Mouse (Mus musculus) intestine, postnatal 0 days (tissue): ENCODE results near the gene Wwox. TPM values are rescaled to one million over a fixed set of nuclear protein-coding genes. Genes with fewer than 3 reads are reported as not detected.

Experiments
- ATAC-seq: fragments of 200-750 bp; cut with Nextera tagmentation; 2 replicates; pipeline ENCODE4 v1.8.0; 2017; ENCODE audit warnings: mild to moderate bottlenecking, moderate TSS enrichment, moderate library complexity
- H3K27ac ChIP-seq: fragments of 300-500 bp; sonication (generic); 2 replicates; pipeline ENCODE4 v1.5.1; 2014; ENCODE audit warnings: mild to moderate bottlenecking, low read depth, low read length, moderate library complexity
- H3K27me3 ChIP-seq: fragments of 300-500 bp; sonication (generic); replicated peaks from 2 replicates; pipeline ENCODE4 v1.6.1; 2014; ENCODE audit warnings: low read length, mixed read lengths; ENCODE audit not compliant: control insufficient read depth, insufficient read depth
- H3K36me3 ChIP-seq: fragments of 300-500 bp; sonication (generic); 2 replicates; pipeline ENCODE4 v1.6.1; 2014; ENCODE audit warnings: mild to moderate bottlenecking, moderate library complexity; ENCODE audit not compliant: control insufficient read depth, insufficient read depth
- H3K4me1 ChIP-seq: fragments of 300-500 bp; sonication (generic); replicated peaks from 2 replicates; pipeline ENCODE4 v1.6.1; 2014; ENCODE audit warnings: antibody characterized with exemption, low read length, mixed read lengths; ENCODE audit not compliant: control insufficient read depth, insufficient read depth
- H3K4me2 ChIP-seq: fragments of 300-500 bp; sonication (generic); replicated peaks from 2 replicates; pipeline ENCODE4 v1.6.1; 2014; ENCODE audit warnings: low read depth, mild to moderate bottlenecking, moderate library complexity
- H3K4me3 ChIP-seq: fragments of 300-500 bp; sonication (generic); 2 replicates; pipeline ENCODE4 v1.5.1; 2014; ENCODE audit warnings: low read depth, low read length
- H3K9ac ChIP-seq: fragments of 300-500 bp; sonication (generic); 2 replicates; pipeline ENCODE4 v1.6.1; 2014; ENCODE audit warnings: mild to moderate bottlenecking, low read depth, low read length
- H3K9me3 ChIP-seq: fragments of 300-500 bp; sonication (generic); 2 replicates; pipeline ENCODE4 v1.6.1; 2016; ENCODE audit warnings: mixed run types; ENCODE audit not compliant: control insufficient read depth
- CTCF ChIP-seq: sonication (generic); IDR thresholded peaks from 2 replicates; pipeline ENCODE4 v1.5.1; 2016; ENCODE audit warnings: low read depth, mild to moderate bottlenecking, control low read depth, antibody characterized with exemption, moderate library complexity
- WGBS: fragments of 180-500 bp; shearing (Covaris S2); extraction: QIAGEN DNeasy Blood & Tissue Kit; methylation state at CpG from one replicate; pipeline ENCODE4 v1.1.7; 2014; 5-methylcytosine and 5-hydroxymethylcytosine counted together
- polyA plus RNA-seq: library from polyadenylated mRNA; unstranded; fragments of >200 nt; fragmentation: Nextera tagmentation; extraction: Ambion mirVana; gene quantifications from 2 replicates; pipeline ENCODE4 v1.2.1, GENCODE M21; 2015

Wwox gene
- polyA plus RNA-seq, 1 experiment from 2014 or later = 7.1 TPM

- Histone ChIP-seq H3K9ac (no peak overlapping the region), H3K27me3 (no peaks in the 10 kb centered on the region), H3K4me2 (no peak overlapping the region), H3K4me3 (no peak overlapping the region), H3K27ac (no peak overlapping the region), H3K4me1 (no peaks in the 10 kb centered on the region), H3K36me3 (no peaks in the 10 kb centered on the region), H3K9me3 (no peaks in the 10 kb centered on the region)
- WGBS = 78% methylated on average over 9 of the region's 9 CpGs
- no peak for ATAC-seq
- no peak for TF ChIP-seq CTCF
Observed at GRCm38 (mm10) chr8:114849461-114849860, 410.0 kb downstream of the Wwox start.

- no peak for TF ChIP-seq CTCF
- ATAC-seq = no peak
- Histone ChIP-seq H3K9me3 (no peaks in the 10 kb centered on the region), H3K4me1 (no peaks in the 10 kb centered on the region), H3K36me3 (no peaks in the 10 kb centered on the region), H3K27me3 (no peaks in the 10 kb centered on the region), H3K27ac (no peak overlapping the region), H3K9ac (no peak overlapping the region), H3K4me2 (no peak overlapping the region), H3K4me3 (no peak overlapping the region)
- 54% methylated on average over 15 of the region's 15 CpGs for WGBS
Observed at GRCm38 (mm10) chr8:114850014-114850870, 410.8 kb downstream of the Wwox start.

- TF ChIP-seq CTCF = no peak
- no peak overlapping the region for H3K4me3 ChIP-seq
- WGBS = 91% methylated on average over 4 of the region's 4 CpGs
- no peak overlapping the region for H3K4me2 ChIP-seq
- no peak overlapping the region for H3K27ac ChIP-seq
- no peaks in the 10 kb centered on the region for H3K27me3 ChIP-seq
- ATAC-seq = no peak
- no peaks in the 10 kb centered on the region for H3K4me1 ChIP-seq
- no peaks in the 10 kb centered on the region for H3K9me3 ChIP-seq
- no peaks in the 10 kb centered on the region for H3K36me3 ChIP-seq
- H3K9ac ChIP-seq = no peak overlapping the region
Observed at GRCm38 (mm10) chr8:114853765-114854164, 414.3 kb downstream of the Wwox start.

- no peaks in the 10 kb centered on the region for H3K27me3 ChIP-seq
- ATAC-seq = no peak
- no peak overlapping the region for H3K4me3 ChIP-seq
- 70% methylated on average over 7 of the region's 7 CpGs for WGBS
- no peaks in the 10 kb centered on the region for H3K4me1 ChIP-seq
- H3K27ac ChIP-seq = no peak overlapping the region
- no peak overlapping the region for H3K4me2 ChIP-seq
- no peaks in the 10 kb centered on the region for H3K36me3 ChIP-seq
- H3K9me3 ChIP-seq = no peaks in the 10 kb centered on the region
- H3K9ac ChIP-seq = no peak overlapping the region
- no peak for TF ChIP-seq CTCF
Observed at GRCm38 (mm10) chr8:114855833-114856232, 416.4 kb downstream of the Wwox start.

- Histone ChIP-seq H3K9me3 (no peaks in the 10 kb centered on the region), H3K36me3 (no peaks in the 10 kb centered on the region), H3K9ac (no peak overlapping the region), H3K4me2 (no peak overlapping the region), H3K27ac (no peak overlapping the region), H3K27me3 (no peaks in the 10 kb centered on the region), H3K4me3 (no peak overlapping the region), H3K4me1 (no peaks in the 10 kb centered on the region)
- no peak for ATAC-seq
- no peak for TF ChIP-seq CTCF
- 60% methylated on average over 3 of the region's 3 CpGs for WGBS
Observed at GRCm38 (mm10) chr8:114865911-114866310, 426.5 kb downstream of the Wwox start.

GRCm38 (mm10) chr8:114869321-114869720 lies 429.9 kb downstream of the Wwox start:
- H3K4me1 ChIP-seq = no peaks in the 10 kb centered on the region
- H3K27ac ChIP-seq = no peak overlapping the region
- H3K27me3 ChIP-seq = no peaks in the 10 kb centered on the region
- ATAC-seq = no peak
- H3K4me2 ChIP-seq = no peak overlapping the region
- no peak overlapping the region for H3K4me3 ChIP-seq
- TF ChIP-seq CTCF = no peak
- no peaks in the 10 kb centered on the region for H3K36me3 ChIP-seq
- 87% methylated on average over 6 of the region's 6 CpGs for WGBS
- no peaks in the 10 kb centered on the region for H3K9me3 ChIP-seq
- no peak overlapping the region for H3K9ac ChIP-seq
